Mouse (Mus musculus) ES-Bruce4 (cell line): Measurements from ENCODE around the gene Rab1a.

Source experiments
- CTCF ChIP-seq: IDR thresholded peaks from one replicate; pipeline ENCODE4 v1.8.1; 2011; ENCODE audit warnings: low read depth, low read length
- POLR2A ChIP-seq: IDR thresholded peaks from one replicate; pipeline ENCODE4 v1.8.1; 2011; ENCODE audit warnings: low read length; ENCODE audit not compliant: insufficient read depth

DNA sequence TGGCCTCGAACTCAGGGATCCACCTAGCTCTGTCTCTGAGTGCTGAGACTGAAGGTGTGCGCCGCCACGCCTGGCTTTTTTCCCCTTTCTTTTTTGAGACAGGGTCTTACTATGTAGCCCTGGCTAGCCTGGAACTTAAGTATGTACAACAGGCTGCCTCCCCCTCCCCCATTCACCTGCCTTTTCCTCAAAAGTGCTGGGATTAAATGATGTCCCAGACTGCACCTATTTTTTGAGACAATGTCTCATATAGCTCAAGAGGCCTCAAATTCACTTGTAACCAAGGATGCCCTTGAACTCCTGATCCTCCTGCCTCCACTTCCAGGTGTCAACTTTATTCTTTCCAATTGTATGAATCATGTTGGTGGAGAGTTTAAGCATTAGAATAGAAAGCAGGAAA lies 24.7 kb downstream of the Rab1a start:
- no peak for TF ChIP-seq CTCF
- no peak for TF ChIP-seq POLR2A
